Mouse (Mus musculus) mouse trophoblast stem cell (cell line): ENCODE measurements at regions not wholly inside any gene's neighbourhood (a gene's known extent, or its start where the extent isn't known, plus 50 kb on each side); places are given as distances from the start of the nearest gene placed in this dataset.

Experiments used
- in situ Hi-C, 2 experiments: fragments of 300-500 bp; cut with MseI, MboI; formaldehyde crosslinking; loops; 2 replicates in 1 of 2; 3 replicates in 1 of 2; pipeline ENCODE4 v1.15.1; 2025

GRCm38 (mm10) chr6:67123071-67123470 lies 85.8 kb upstream of the Gadd45a start:
- in situ Hi-C loops = no loop called here

GRCm38 (mm10) chr6:67116306-67116705 lies 79.0 kb upstream of the Gadd45a start:
- in situ Hi-C loops = no loop called here

GRCm38 (mm10) chr6:67115505-67116303 lies 78.4 kb upstream of the Gadd45a start:
- in situ Hi-C loops = no loop called here

GRCm38 (mm10) chr6:67114753-67115152 lies 77.5 kb upstream of the Gadd45a start:
- in situ Hi-C loops = no loop called here

GRCm38 (mm10) chr6:67113686-67114278 lies 76.5 kb upstream of the Gadd45a start:
- in situ Hi-C loops = no loop called here

- in situ Hi-C loops = no loop called here
Observed at GRCm38 (mm10) chr6:67113261-67113660, 76.0 kb upstream of the Gadd45a start.

- in situ Hi-C loops = no loop called here
Observed at GRCm38 (mm10) chr6:67112311-67112710, 75.1 kb upstream of the Gadd45a start.

- in situ Hi-C loops = no loop called here
Observed at GRCm38 (mm10) chr6:67111581-67111980, 74.3 kb upstream of the Gadd45a start.

- in situ Hi-C loops = no loop called here
Observed at GRCm38 (mm10) chr6:67110391-67110790, 73.1 kb upstream of the Gadd45a start.

- in situ Hi-C loops = no loop called here
Observed at GRCm38 (mm10) chr6:67109774-67110173, 72.5 kb upstream of the Gadd45a start.

- in situ Hi-C loops = no loop called here
Observed at GRCm38 (mm10) chr6:67107517-67107916, 70.3 kb upstream of the Gadd45a start.

GRCm38 (mm10) chr6:67106493-67106892 lies 69.2 kb upstream of the Gadd45a start:
- in situ Hi-C loops = no loop called here

GRCm38 (mm10) chr6:67105386-67105785 lies 68.1 kb upstream of the Gadd45a start:
- in situ Hi-C loops = no loop called here

- in situ Hi-C loops = no loop called here
Observed at GRCm38 (mm10) chr6:67104205-67104604, 66.9 kb upstream of the Gadd45a start.

- in situ Hi-C loops = no loop called here
Observed at GRCm38 (mm10) chr6:67102541-67103134, 65.4 kb upstream of the Gadd45a start.

- in situ Hi-C loops = no loop called here
Observed at GRCm38 (mm10) chr6:67102014-67102413, 64.8 kb upstream of the Gadd45a start.

GRCm38 (mm10) chr6:67094426-67094825 lies 57.2 kb upstream of the Gadd45a start:
- in situ Hi-C loops = no loop called here

GRCm38 (mm10) chr6:67093128-67093527 lies 55.9 kb upstream of the Gadd45a start:
- in situ Hi-C loops = no loop called here

GRCm38 (mm10) chr6:67090150-67090549 lies 52.9 kb upstream of the Gadd45a start:
- in situ Hi-C loops = no loop called here

- in situ Hi-C loops = no loop called here
Observed at GRCm38 (mm10) chr6:67089530-67090140, 52.4 kb upstream of the Gadd45a start.

- in situ Hi-C loops = no loop called here
Observed at GRCm38 (mm10) chr6:67088741-67089455, 51.6 kb upstream of the Gadd45a start.
